Mouse (Mus musculus): ENCODE measurements around the gene Gpn3.

DNA sequence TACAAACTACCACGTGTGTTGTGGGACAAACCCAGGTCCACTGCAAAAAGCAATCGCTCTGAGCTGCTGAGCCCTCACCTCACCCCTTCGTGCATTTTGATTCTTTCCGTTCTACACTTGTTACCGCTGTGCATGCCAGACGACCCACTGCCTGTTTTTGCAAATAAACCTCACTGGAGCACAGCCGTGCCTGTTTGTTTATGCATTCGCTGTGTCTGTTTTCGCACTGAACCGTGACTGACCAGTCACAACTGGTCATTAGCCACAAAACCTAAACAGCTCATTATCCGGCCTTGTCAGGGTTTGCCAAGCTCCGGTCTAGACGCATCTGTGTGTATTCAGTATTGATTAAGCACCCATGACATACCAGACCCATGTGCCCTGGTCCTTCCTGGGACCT, 30.5 kb downstream of the Gpn3 start:
- TF ChIP-seq CTCF (IDR thresholded peaks at IDR 0.05; ENCODE audit: insufficient read depth, low read length) = no peak
- TF ChIP-seq POLR2A (IDR thresholded peaks at IDR 0.05; ENCODE audit: borderline replicate concordance, extremely low read depth, low read depth, low read length) = no peak

Measured in lung, adult 2 months (tissue).